Mouse (Mus musculus) spleen, adult 2 months (tissue): Measurements from ENCODE around the gene Dnah8. TPM values are rescaled to one million over a fixed set of nuclear protein-coding genes. Genes with fewer than 3 reads are reported as not detected.

ENCODE experiments used
- DNase-seq, 2 experiments: peaks; one replicate each; pipeline versions ENCODE4 v3.0.0 to v3.0.0-alpha.2; 2012 to 2021; ENCODE audit warnings: low spot score in 2 of 2, low read depth in 1 of 2
- H3K27ac ChIP-seq: fragments of 200-500 bp; 2 replicates; pipeline ENCODE4 v1.5.1; 2012; ENCODE audit warnings: low read length, inconsistent platforms; ENCODE audit not compliant: insufficient read depth
- H3K27me3 ChIP-seq: fragments of 200-500 bp; 2 replicates; pipeline ENCODE4 v1.6.1; 2012; ENCODE audit warnings: mild to moderate bottlenecking, moderate library complexity, low read length, inconsistent platforms; ENCODE audit not compliant: control insufficient read depth, insufficient read depth
- H3K36me3 ChIP-seq: fragments of 200-500 bp; 2 replicates; pipeline ENCODE4 v1.6.1; 2012; ENCODE audit warnings: mild to moderate bottlenecking, low read length, inconsistent platforms; ENCODE audit not compliant: control insufficient read depth, insufficient read depth
- H3K4me1 ChIP-seq: fragments of 200-500 bp; 2 replicates; pipeline ENCODE4 v1.6.1; 2011; ENCODE audit warnings: inconsistent platforms; ENCODE audit not compliant: control insufficient read depth, insufficient read depth, insufficient read length
- H3K4me3 ChIP-seq: fragments of 200-500 bp; 2 replicates; pipeline ENCODE4 v1.5.1; 2011; ENCODE audit warnings: mild to moderate bottlenecking, inconsistent platforms; ENCODE audit not compliant: insufficient read depth, insufficient read length; ENCODE audit errors: extremely low read depth
- CTCF ChIP-seq: fragments of 200-500 bp; IDR thresholded peaks from 2 replicates; pipeline ENCODE4 v1.5.1; 2011; ENCODE audit warnings: mild to moderate bottlenecking, inconsistent platforms; ENCODE audit not compliant: insufficient read depth, insufficient read length, insufficient replicate concordance; ENCODE audit errors: extremely low read depth
- POLR2A ChIP-seq: fragments of 200-500 bp; IDR thresholded peaks from 2 replicates; pipeline ENCODE4 v1.6.1; 2011; ENCODE audit warnings: low read depth, low read length, inconsistent platforms
- WGBS: fragments of 180-500 bp; shearing (Covaris S2); methylation state at CpG from one replicate; pipeline ENCODE4 v1.1.7; 2018; 5-methylcytosine and 5-hydroxymethylcytosine counted together
- polyA plus RNA-seq: library from polyadenylated mRNA; depleted of rRNA; stranded (reverse); fragments of >200 nt; gene quantifications from 2 replicates; pipeline ENCODE4 v1.2.3, GENCODE M21; 2012

Dnah8 gene
- polyA plus RNA-seq, 1 experiment, result 10.2 TPM

GRCm38 (mm10) chr17:30881001-30881400 lies 256.8 kb downstream of the Dnah8 start:
- H3K4me1 ChIP-seq, result no peaks in the 10 kb centered on the region
- DNase-seq, result no peak
- no peak overlapping the region for H3K4me3 ChIP-seq
- H3K27ac ChIP-seq, result no peak overlapping the region
- no peak for TF ChIP-seq CTCF
- TF ChIP-seq POLR2A, result no peak
- H3K36me3 ChIP-seq, result no peaks in the 10 kb centered on the region
- no peaks in the 10 kb centered on the region for H3K27me3 ChIP-seq
- 86% methylated on average over 2 of the region's 2 CpGs for WGBS

- WGBS, result 12% methylated on average over 6 of the region's 6 CpGs
- Histone ChIP-seq H3K4me3 (no peak overlapping the region), H3K36me3 (no peaks in the 10 kb centered on the region), H3K27ac (no peak overlapping the region), H3K4me1 (no peaks in the 10 kb centered on the region), H3K27me3 (no peaks in the 10 kb centered on the region)
- DNase-seq, result no peak
- TF ChIP-seq CTCF, result no peak
- no peak for TF ChIP-seq POLR2A
Measured at GRCm38 (mm10) chr17:30882206-30882605, 258.1 kb downstream of the Dnah8 start.

GRCm38 (mm10) chr17:30883534-30883933 lies 259.4 kb downstream of the Dnah8 start:
- H3K4me3 ChIP-seq, result no peak overlapping the region
- no peak overlapping the region for H3K27ac ChIP-seq
- no peaks in the 10 kb centered on the region for H3K36me3 ChIP-seq
- H3K4me1 ChIP-seq, result no peaks in the 10 kb centered on the region
- H3K27me3 ChIP-seq, result no peaks in the 10 kb centered on the region
- TF ChIP-seq CTCF (no peak), POLR2A (no peak)
- DNase-seq, result no peak
- WGBS, result 42% methylated on average over 8 of the region's 8 CpGs

- TF ChIP-seq POLR2A, result no peak
- no peak for TF ChIP-seq CTCF
- H3K36me3 ChIP-seq, result no peaks in the 10 kb centered on the region
- H3K4me1 ChIP-seq, result no peaks in the 10 kb centered on the region
- DNase-seq, result no peak
- H3K27ac ChIP-seq, result no peak overlapping the region
- WGBS, result 8% methylated on average over 1 of the region's 1 CpGs
- no peak overlapping the region for H3K4me3 ChIP-seq
- no peaks in the 10 kb centered on the region for H3K27me3 ChIP-seq
Measured at GRCm38 (mm10) chr17:30892086-30892485, 267.9 kb downstream of the Dnah8 start.

- DNase-seq, result no peak
- TF ChIP-seq CTCF (no peak), POLR2A (no peak)
- Histone ChIP-seq H3K27me3 (no peaks in the 10 kb centered on the region), H3K27ac (no peak overlapping the region), H3K36me3 (no peaks in the 10 kb centered on the region), H3K4me1 (no peaks in the 10 kb centered on the region), H3K4me3 (no peak overlapping the region)
- 6% methylated on average over 2 of the region's 2 CpGs for WGBS
Measured at GRCm38 (mm10) chr17:30892730-30893129, 268.6 kb downstream of the Dnah8 start.

GRCm38 (mm10) chr17:30897075-30897474 lies 272.9 kb downstream of the Dnah8 start:
- TF ChIP-seq POLR2A, result no peak
- no peak for TF ChIP-seq CTCF
- Histone ChIP-seq H3K27me3 (peaks cover 8% of the 10 kb centered on the region), H3K27ac (no peak overlapping the region), H3K4me1 (peaks cover 2% of the 10 kb centered on the region; the same call in 1 of the 2 replicates), H3K36me3 (no peaks in the 10 kb centered on the region), H3K4me3 (no peak overlapping the region)
- WGBS, result 26% methylated on average over 2 of the region's 2 CpGs
- no peak for DNase-seq

- TF ChIP-seq CTCF, result no peak
- TF ChIP-seq POLR2A, result no peak
- H3K4me3 ChIP-seq, result peak within 1 kb of the TSS; percentile 33; the same call in 1 of the 2 replicates
- no peaks in the 10 kb centered on the region for H3K36me3 ChIP-seq
- no peak within 1 kb of the TSS for H3K27ac ChIP-seq
- H3K4me1 ChIP-seq, result peaks cover 2% of the 10 kb centered on the region; the same call in 1 of the 2 replicates
- H3K27me3 ChIP-seq, result peaks cover 9% of the 10 kb centered on the region
- DNase-seq, result no peak
- 3% methylated on average over 37 of the region's 37 CpGs for WGBS
Measured at GRCm38 (mm10) chr17:30901627-30902026, 277.5 kb downstream of the Dnah8 start, which contains the start of gene Glp1r. TSS of gene Glp1r (plus strand) at chr17:30901817.
